Mouse (Mus musculus) c-Kit-positive CD71-positive TER-119-positive erythroid progenitor cells, embryonic 14.5 days (primary cell): ENCODE measurements around the gene Olfr466.
A peak's percentile ranks its signal among the peaks of the same experiment; 100 is the strongest.

ENCODE experiments used
- DNase-seq: peaks from one replicate; pipeline ENCODE4 v3.0.0-alpha.2; 2013; ENCODE audit warnings: low spot score

The Olfr466 gene

GRCm38 (mm10) chr13:65149940-65150339 is at the start of gene Olfr466:
TSS of gene Olfr466 (plus strand) at chr13:65150240.
- DNase-seq, result no peak

GRCm38 (mm10) chr13:65100678-65101077 is 49.4 kb upstream of the Olfr466 start:
- DNase-seq, result no peak

- DNase-seq, result no peak
Observed at GRCm38 (mm10) chr13:65101232-65101631, 48.8 kb upstream of the Olfr466 start.

GRCm38 (mm10) chr13:65111961-65112360 is 38.1 kb upstream of the Olfr466 start:
- peak; percentile 46 for DNase-seq

GRCm38 (mm10) chr13:65112459-65113110 is 37.5 kb upstream of the Olfr466 start, which contains the start of gene Mfsd14b:
TSS of gene Mfsd14b (minus strand) at chr13:65112975.
- DNase-seq, result peak; percentile 90

DNA sequence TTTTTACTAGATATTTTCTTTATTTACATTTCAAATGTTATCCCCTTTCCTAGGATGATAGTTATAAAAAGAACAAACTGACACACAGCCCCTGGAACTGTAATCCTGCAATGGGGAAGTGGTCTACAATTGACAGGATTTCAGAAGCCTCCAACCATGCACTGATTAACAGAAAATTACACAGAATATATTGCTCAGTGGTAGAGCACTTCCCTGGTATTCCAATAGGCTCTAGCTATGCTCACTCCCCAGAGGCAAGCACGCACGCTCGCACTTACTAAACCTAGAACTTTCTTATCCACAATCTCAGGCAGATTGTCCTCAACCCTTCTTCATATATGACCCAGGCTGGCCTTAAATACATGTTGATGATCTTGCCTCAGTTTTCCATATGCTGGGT is 36.8 kb upstream of the Olfr466 start:
- DNase-seq, result no peak

DNA sequence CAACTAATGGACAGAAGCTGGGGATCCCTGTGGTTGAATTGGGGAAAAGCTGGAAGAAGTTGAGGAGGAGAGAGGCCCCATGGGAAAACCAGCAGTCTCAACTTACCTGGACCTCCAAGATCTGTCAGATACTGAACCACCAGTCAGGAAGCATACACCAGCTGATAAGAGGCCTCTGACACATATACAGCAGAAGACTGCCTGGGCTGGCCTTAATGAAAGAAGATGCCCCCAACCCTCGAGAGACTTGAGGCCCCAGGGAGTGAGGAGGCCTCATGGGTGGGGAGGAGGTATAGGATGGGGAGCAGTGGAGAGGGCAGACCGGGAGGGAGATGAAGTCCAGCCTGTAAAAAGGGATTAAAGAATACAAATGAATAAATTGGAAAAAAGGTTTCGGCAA is 29.1 kb upstream of the Olfr466 start:
- DNase-seq, result no peak

GRCm38 (mm10) chr13:65122111-65122510 is 27.9 kb upstream of the Olfr466 start:
- peak; percentile 62 for DNase-seq

DNA sequence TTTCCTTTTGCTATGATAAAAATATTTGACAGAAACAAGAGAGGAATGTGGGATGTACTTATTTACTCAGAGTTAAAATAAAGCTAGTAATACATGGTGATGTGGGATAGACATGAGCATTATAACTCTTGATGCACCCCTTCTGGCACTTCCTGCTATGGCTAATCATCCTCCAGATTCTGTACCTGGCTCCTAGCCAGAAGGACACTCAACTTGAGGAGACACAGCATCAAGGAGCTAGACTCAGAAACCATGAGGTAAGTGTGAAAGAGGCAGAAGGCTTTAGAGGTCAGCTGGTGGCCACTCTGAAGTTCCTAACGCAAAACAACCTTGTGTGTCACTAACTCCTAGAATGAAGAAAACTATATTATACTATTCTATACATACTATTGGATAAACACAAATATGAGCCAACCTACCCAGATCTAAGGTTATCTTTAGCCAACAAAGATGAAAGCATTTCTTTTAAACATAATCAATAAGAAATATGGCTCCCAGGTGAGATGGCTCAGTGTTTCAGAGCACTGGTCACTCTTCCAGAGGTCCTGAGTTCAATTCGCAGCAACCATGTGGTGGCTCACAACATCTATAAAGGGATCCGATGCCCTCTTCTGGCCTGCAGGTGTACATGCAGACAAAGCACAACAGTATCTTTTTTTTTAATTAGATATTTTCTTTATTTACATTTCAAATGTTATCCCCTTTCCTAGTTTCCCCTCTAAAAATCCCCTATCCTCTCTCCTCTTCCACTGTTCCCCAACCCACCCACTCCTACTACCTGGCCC is 22.8 kb upstream of the Olfr466 start:
- DNase-seq, result no peak

- DNase-seq, result no peak
Observed at GRCm38 (mm10) chr13:65137789-65138188, 12.3 kb upstream of the Olfr466 start, which contains the start of gene Olfr465-ps1. TSS of gene Olfr465-ps1 (plus strand) at chr13:65138089.

GRCm38 (mm10) chr13:65174102-65174501 is 24.1 kb downstream of the Olfr466 start:
- DNase-seq, result no peak

DNA sequence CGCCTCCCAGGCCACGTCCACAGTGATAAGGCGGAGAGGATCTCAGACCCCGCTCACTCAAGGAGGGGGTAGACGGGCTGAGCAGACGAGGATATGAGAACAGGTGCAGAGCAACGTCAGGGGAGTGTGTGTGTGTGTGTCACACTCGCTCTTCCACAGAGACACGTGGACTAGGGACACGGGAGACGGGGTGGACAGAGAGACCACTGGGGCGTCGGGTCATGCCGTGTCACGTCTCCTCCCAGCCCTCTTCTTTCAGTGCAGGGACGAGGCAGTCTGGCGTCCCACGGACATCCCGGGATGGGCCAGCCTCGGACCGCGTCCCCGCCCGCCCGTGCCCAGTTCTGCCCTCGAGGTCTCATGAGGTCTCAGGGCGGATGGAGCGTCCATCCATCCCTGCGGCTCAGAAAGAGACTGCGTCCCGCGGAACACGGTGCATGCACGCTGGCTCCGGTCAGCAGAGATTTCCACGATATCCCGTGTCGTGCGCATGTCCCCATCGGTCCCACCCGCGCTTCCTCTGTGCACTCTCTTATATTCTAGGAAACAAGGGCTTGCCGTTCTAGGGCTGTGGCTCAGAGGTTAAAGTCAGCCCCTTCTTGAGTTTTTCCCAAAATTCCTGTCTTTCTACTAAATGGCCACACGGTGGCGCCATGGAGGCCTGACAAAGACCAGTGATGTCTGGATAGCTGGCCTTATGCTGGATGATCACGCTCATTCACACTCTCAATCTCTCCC is 25.9 kb downstream of the Olfr466 start:
- peak; percentile 49 for DNase-seq

DNA sequence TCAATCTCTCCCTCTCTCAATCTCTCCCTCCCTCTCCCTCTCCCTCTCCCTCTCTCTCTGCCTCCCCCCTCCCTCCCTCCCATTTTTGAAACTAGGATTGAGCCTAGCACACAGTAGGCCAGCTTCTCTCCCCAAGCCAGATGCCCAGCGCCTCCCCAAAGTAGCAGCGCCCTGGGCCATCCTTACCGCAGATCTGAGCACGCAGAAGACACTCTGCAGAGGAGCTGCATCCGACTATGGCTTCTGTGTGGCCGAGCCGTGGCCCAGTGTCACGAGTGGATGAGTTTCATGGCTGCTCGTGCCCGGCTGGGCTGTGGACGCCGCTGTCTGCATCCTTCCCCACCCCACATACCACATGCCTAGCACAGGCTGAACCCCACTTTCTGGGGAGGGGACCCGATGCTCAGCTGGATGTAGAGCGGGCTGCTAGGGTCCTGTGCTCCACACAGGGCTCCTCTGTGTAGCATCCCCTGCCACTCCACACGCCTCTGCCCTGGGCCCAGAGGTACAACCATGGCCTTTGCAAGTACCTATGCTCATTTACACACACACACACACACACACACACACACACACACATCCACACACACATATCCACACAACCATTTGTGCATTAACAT is 26.5 kb downstream of the Olfr466 start:
- no peak for DNase-seq

DNA sequence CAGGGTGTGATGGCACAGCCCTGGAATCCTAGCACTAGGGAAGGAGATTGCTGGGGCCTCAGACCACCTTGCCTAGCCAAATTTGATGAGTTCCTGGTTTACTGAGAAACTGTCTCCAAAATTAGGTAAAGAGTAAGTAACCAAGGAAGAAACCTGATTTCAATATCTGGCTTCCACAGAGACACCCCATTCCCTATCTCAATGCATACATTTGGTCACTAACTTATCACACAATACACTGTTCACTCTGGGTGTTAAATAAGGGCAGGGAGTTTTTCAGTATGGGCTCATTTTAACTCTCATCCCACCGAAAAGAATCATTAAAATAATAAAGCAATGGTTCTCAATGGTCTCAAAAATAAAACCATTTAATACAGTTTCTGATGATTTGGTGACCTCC is 50.6 kb downstream of the Olfr466 start:
- DNase-seq, result no peak
